Mouse (Mus musculus): ENCODE measurements at regions not wholly inside any gene's neighbourhood (a gene's known extent, or its start where the extent isn't known, plus 50 kb on each side); places are given as distances from the start of the nearest gene placed in this dataset.
A peak's percentile ranks its signal among the peaks of the same experiment; 100 is the strongest.

DNA sequence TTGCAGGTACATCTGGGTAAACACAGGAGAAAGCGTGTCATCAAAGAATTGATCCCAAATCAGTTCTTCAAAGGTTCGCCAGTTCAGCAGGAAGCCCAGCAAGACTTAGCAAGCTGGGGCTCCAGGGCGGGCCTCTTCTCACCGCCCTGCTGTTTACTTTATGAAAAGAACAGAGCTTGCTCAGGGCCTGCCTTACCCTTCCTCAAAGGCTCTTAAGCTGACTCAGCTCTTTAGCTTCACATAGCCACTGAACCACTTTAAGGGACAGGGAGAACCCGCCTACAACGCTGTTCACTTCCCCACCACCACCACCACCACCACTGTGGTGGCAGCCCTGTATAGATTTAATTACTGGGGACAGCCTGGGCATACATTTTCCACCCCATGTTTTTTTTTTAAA is 148.5 kb downstream of the Clic5 start:
- DNase-seq (ENCODE audit: low spot score in 2 of 2) = peak; percentile 3 to 13

DNA sequence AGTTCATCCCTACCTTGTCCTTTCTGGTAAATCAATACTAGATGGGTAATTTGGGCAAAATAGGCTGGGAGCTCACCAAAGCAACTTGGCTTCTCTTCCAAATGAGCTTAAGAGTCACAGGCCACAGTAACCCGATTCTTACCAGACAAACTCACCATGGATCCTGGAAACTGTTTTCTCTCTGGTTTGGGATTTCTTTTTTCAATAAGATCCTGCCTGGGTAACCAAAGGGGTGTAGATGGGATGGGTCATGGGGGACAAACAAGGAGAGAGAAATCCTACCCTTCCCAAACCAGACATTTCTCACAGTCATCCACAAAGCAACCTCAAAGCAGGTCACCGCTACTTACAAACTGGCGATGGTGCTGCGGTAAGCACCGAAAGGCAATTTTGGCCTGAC is 148.9 kb downstream of the Clic5 start:
- DNase-seq (ENCODE audit: low spot score in 2 of 2) = no peak

- no peak for DNase-seq (ENCODE audit: low spot score in 2 of 2)
Measured at GRCm38 (mm10) chr17:44344542-44344941, 156.2 kb downstream of the Clic5 start.

DNA sequence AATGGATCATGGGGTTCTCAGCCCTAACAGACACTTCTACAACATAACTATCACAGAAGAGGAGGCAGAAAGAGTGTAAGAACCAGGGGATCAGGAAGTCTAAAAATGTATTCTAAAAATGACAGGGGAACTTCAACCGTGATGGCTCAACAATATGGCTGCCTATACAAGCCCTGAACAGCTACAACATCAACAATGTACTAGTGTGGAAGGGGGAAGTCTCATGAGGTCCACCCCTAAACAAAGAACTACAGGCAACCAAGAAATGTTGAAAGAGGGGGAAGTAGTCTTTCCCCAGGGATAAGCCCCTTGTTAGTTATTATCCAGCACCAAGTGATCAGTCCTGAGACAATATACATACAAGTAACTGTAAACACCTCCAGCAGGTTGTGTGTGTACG is 157.0 kb downstream of the Clic5 start:
- no peak for DNase-seq (ENCODE audit: low spot score in 2 of 2)

- peak; percentile 10 to 16 for DNase-seq (ENCODE audit: low spot score in 2 of 2)
Measured at GRCm38 (mm10) chr17:44350201-44350948, 162.0 kb downstream of the Clic5 start.

DNA sequence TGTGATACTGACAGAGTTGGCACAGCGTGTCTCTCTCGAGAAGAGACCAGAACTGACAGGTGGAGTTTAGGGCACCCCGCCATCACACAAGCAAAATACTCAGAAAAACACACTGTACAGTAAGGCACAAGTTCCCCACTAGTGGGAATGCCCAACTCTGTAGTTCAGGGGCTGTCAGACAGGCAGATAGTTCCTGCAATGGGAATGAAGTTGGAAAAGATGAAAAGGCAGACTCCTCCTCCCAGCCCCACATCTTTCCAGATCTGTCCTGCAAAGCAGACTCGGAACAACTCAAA is 162.5 kb downstream of the Clic5 start:
- DNase-seq (ENCODE audit: low spot score in 2 of 2) = no peak

GRCm38 (mm10) chr17:44351499-44352117 is 163.2 kb downstream of the Clic5 start:
- DNase-seq (ENCODE audit: low spot score in 2 of 2) = no peak

- no peak for DNase-seq (ENCODE audit: low spot score in 2 of 2)
Measured at GRCm38 (mm10) chr17:44352142-44352541, 163.8 kb downstream of the Clic5 start.

DNA sequence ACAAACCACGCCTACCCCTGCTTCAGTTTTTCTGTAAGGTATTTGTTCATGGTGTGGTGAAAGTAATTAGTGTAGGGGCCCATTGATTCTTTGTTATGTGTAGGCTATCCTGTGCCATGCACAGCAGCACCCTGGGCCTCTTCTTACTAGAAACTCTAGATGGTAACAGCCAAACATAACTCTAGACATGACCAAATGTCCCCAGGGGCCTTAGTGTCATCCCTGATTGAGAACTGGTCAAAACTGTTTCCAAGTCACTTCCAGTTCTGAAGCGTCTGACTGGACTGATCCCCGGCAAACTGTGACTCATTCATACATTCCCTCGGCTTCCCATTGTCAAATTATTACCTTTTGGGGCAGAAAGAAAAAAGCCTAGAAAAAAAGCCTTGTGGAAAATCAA is 174.7 kb downstream of the Clic5 start:
- DNase-seq (ENCODE audit: low spot score in 2 of 2) = no peak

DNA sequence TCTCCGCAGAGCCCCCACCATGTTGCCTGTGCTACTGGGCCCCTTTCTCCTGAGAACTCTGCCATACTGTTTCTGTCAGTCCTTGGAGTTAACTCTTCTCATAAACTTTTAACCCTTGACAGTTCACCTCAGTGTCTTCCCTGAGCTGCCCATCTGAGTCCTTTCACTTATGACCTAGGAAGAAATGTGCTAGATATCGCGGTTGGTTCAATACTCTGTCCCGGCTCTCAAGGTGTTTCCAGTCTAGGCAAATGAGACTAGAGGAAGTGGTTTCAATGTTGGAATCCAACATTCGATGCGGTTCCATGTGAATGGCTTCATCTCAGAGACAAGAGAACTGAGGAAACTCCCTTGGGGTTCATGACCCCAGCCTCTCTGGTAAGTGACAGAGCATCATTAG is 176.1 kb downstream of the Clic5 start:
- DNase-seq (ENCODE audit: low spot score in 2 of 2) = no peak

DNA sequence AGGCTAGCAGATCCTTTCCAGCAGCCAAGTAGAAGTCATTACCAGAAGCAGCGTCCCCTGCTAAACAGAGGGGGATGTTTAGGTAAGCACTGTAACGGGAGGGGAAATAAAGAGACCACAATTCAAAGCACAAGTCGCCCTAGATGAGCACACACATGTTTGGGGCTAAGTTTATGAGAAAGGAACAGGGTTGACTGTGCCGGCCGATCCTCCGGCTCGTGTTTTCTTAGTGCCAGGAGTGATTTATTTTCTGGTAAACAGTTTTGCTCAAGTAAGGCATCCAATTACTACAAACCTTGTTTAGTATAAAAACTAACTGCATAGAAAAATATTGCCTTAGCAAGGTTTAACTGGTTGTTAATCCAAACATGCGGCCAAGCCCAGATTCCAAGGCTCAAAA is 178.1 kb downstream of the Clic5 start:
- DNase-seq (ENCODE audit: low spot score in 2 of 2) = no peak

- no peak for DNase-seq (ENCODE audit: low spot score in 2 of 2)
Measured at GRCm38 (mm10) chr17:44367561-44367960, 179.2 kb downstream of the Clic5 start.

DNA sequence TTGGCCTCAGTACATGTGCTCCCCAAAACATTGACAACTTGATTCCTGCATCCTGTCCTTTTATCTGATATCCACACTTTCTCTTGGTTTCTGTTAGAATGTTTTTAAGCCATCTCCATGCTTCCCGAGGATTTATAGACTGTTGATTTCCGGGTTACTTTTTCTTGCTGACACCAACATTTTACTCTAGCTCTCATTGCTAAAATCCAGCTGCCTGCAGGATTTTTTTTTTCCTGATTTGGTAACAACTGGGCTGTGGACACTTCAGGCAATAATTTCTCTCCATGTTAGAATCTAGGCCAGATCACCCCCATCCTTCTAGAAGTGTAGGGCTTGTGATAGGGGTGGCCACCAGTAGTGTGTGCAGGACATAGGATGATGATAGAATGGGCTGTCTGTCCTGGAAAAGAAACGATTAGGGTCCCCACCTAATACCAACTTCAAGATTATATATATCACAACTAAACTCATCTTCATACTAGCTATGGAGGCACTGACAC is 182.6 kb downstream of the Clic5 start:
- no peak for DNase-seq (ENCODE audit: low spot score in 2 of 2)

DNA sequence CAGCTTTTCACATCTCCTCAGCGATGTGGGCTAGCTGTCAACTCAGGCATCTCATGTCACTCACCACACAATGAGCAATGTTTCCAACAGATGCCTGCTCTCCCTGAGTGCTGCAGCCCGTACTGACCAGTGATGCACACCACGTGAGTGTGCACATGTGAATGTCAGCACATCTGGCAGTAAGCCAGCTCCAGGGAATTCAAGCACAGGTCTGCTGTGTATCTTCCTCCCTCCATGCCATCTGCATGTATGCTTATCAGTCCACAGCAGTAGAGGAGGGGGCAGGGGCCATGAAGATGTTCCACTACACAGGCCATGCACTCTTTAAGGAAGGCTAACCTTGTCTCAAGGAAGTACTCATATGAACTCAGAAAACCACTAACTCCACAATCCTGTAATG is 183.2 kb downstream of the Clic5 start:
- DNase-seq (ENCODE audit: low spot score in 2 of 2) = no peak

DNA sequence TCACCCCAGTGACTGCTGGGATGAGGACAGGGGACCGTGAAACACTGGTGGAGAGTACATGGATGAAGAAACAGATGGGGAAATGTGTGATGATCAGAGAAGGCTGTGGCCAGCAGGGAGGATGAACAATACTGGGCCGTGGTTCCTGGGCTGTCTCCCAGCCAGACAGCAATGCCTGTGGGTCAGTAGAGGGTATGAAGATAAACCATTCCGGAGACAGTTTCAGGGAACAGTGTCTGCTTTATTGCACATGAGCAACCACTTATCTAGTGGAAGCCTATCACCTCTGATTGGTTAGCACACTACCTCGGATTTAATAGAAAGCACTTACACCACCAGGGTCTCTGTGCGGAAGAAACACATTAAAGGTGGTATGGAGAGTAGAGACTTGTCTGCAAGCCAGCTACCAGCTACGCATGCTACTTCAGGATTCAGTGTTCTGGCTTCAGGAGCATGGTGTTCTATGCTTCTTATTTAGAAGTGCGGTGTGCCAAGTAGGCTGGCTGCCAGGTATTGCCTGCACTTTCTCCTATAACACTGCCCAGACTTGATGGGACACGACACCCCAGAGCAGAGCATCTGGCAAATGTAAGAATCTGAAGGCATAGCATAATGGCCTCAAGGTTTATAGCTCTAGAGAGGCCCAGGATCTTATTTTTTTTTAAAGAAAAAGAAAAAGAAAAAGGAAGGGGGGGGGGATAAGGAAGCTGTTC is 185.5 kb downstream of the Clic5 start:
- no peak for DNase-seq (ENCODE audit: low spot score in 2 of 2)

DNA sequence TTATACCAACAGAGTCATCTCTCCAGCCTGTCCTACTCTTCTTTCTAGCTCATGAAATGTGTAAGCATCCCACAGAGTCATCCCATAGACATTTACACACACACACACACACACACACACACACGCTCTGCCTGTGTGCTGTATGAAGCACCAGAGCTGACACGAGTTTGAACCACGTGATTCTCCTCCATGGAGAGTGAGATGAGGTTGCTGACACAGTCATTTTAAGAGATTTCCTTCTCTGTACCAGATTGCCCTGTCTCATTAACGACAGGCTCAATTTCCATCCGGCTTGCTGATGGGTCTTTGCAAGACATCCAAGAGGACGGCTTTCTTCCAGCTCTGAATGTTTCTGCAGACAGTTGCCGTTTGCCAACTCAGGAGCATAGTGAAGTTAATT is 190.0 kb downstream of the Clic5 start:
- DNase-seq (ENCODE audit: low spot score in 2 of 2) = no peak

DNA sequence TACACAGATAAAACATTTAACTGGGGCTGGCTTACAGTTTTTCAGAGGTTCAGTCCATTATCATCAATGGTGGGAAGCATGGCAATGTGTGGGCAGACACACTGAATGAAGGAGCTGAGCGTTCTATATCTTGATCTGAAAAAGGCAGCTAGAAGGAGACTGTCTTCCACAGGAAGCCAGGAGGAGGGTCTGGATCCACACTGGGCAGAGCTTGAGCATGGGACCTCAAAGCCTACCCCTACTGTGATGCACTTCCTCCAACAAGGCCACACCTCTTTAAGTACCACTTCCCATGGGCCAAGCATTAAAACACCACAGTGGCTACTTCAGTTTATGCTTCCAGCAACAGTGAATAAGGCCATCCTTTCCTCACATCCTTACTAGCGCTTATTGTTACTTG is 200.5 kb downstream of the Clic5 start:
- DNase-seq (ENCODE audit: low spot score in 2 of 2) = no peak

DNA sequence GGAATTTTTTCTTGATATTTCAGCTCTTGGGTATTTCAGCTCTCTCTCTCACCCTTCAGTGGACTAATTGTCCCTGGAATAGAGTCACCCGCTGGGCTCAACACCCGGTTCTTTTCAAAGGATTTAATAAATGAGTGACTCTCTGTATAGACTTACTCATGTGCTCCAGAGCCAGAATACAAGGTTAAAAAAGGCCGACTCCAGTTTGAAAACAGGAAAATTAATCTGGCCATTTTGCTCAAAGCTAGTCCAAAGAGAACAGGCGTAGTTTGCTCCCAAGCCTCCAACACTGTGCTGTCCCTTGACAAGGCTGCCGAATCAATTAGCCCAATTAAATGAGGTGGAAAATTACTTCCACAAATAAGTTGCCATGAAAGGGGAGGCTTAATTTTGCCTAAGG is 209.4 kb downstream of the Clic5 start:
- DNase-seq (ENCODE audit: low spot score in 2 of 2) = no peak

GRCm38 (mm10) chr17:44398231-44398630 is 209.8 kb downstream of the Clic5 start:
- DNase-seq (ENCODE audit: low spot score in 2 of 2) = no peak

GRCm38 (mm10) chr17:44404923-44405322 is 216.5 kb downstream of the Clic5 start:
- DNase-seq (ENCODE audit: low spot score in 2 of 2) = no peak

- DNase-seq (ENCODE audit: low spot score in 2 of 2) = no peak
Measured at GRCm38 (mm10) chr17:44410961-44411360, 222.6 kb downstream of the Clic5 start.

GRCm38 (mm10) chr17:44418676-44419404 is 230.5 kb downstream of the Clic5 start:
- no peak for DNase-seq (ENCODE audit: low spot score in 2 of 2)

DNA sequence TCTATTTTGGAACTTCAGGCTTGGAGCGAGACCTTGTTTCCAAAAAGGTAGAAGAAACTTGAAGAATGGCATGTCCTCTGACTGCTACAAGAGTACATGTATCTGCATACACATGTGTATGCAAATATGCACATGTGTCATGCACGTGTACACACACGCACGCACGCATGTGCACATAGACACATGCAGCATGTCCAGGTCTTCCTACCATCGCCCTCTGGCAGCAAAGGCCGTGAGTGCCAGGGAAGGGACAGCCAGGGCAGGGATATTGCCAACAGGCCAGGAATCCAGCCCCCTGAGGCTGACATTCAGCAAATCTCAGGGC is 231.0 kb downstream of the Clic5 start:
- no peak for DNase-seq (ENCODE audit: low spot score in 2 of 2)
